Mouse (Mus musculus) large intestine, adult 2 months (tissue): ENCODE results near the gene Entpd2. TPM values are rescaled to one million over a fixed set of nuclear protein-coding genes. Genes with fewer than 3 reads are reported as not detected.
A peak's percentile ranks its signal among the peaks of the same experiment; 100 is the strongest.

Source experiments
- DNase-seq: peaks from one replicate; pipeline ENCODE4 v3.0.0-alpha.2; 2012; ENCODE audit warnings: low read depth, low spot score
- WGBS: fragments of 180-500 bp; shearing (Covaris S2); methylation state at CpG from one replicate; pipeline ENCODE4 v1.1.7; 2018; 5-methylcytosine and 5-hydroxymethylcytosine counted together
- polyA plus RNA-seq: library from polyadenylated mRNA; depleted of rRNA; stranded (reverse); fragments of >200 nt; gene quantifications from 2 replicates; pipeline ENCODE4 v1.2.3, GENCODE M21; 2012; rRNA removed

The Entpd2 gene
- polyA plus RNA-seq, 1 experiment, result 36.7 TPM

GRCm38 (mm10) chr2:25426721-25427191, 31.1 kb downstream of the Entpd2 start:
- no peak for DNase-seq
- WGBS, result 38% methylated on average over 5 of the region's 5 CpGs

- no peak for DNase-seq
- 86% methylated on average over 5 of the region's 5 CpGs for WGBS
Observed at GRCm38 (mm10) chr2:25427256-25427655, 31.6 kb downstream of the Entpd2 start.

DNA sequence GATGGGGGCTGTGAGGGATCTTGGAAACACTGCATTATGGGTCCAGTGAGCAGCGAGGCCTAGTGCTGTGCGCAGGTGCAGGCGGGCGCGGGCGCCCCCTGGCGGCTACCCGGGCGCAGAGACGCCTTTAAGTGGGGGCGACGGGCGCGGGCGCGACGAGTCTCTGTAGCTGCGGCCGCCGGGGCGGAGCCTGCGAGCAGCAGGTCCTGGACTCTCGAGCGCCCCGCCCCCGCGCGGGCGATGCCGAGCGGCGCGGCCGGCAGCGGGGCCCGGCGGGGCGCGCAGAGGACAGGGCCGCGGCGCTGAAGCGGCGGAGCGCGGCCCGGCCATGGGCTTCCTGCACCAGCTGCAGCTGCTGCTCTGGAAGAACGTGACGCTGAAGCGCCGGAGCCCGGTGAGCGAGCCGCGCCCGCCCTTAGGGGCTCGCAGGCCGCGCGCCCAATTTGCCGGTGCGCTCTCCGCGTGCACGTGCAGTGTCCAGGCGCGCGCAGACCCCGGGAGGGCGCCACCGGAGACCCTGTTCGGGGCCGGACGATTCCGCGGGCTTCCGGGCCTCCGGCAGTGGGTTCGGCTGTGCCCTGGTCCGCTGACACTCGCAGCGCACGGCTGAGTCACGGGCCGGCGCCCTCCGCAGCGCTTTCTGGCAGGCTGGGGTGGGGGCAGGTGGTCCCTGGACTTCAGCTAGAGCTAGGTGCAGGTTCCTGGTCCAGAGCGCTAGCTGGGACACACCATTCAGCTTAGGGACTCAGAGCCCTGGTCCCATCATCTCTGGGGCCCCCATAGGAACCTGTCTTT, 33.0 kb downstream of the Entpd2 start, which contains the start of gene Abca2:
Abca2 (plus strand) TSS at position 262 of the 795 bp plus-strand sequence.
- under 1% methylated on average over 87 of the region's 89 CpGs for WGBS

GRCm38 (mm10) chr2:25429435-25430180, 33.9 kb downstream of the Entpd2 start:
- no peak for DNase-seq
- WGBS, result 70% methylated on average over 5 of the region's 5 CpGs

More for the DNA sequence above, 33.0 kb downstream of the Entpd2 start, which contains the start of gene Abca2:
- peak; percentile 62 for DNase-seq

DNA sequence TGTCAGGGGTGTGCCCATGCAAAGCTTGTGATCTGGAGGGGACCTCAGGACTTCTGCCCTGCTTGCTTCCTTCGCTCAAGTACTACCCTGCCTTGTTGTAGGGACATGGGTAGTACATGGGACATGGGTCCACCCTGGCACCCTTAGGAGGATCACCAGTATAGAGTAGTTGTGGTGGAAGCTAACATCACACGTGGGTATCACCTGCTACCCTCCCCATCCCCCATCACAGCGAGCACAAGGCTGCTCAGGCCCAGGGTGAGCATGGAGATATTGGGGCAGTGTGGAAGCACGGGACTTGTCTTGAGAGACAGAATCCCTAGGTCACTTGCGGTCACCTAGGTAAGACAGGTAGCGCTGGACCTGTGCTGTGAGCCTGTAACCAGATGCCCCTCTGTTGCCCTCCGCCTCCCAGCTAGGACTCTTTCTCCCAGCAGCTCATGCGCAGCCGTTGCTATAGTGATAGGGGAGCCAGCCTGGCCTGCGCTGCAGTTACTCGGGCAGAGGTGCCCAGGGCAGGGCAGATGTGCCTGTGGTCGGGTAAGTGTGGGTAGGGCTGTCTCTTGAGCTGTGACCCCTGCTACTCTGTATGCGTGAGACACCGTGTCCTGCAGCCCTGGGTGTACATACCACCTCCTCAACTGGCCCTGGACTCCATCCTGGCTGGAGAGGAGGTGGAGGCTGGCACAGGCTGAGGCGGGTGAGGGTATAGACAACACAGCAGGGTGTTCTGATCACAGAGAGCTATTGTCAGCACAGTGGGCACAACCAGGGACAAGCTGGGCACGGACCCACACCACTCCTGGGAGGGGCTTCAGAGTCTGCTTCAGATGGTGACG, 34.9 kb downstream of the Entpd2 start:
- DNase-seq, result no peak
- 88% methylated on average over 17 of the region's 17 CpGs for WGBS

DNA sequence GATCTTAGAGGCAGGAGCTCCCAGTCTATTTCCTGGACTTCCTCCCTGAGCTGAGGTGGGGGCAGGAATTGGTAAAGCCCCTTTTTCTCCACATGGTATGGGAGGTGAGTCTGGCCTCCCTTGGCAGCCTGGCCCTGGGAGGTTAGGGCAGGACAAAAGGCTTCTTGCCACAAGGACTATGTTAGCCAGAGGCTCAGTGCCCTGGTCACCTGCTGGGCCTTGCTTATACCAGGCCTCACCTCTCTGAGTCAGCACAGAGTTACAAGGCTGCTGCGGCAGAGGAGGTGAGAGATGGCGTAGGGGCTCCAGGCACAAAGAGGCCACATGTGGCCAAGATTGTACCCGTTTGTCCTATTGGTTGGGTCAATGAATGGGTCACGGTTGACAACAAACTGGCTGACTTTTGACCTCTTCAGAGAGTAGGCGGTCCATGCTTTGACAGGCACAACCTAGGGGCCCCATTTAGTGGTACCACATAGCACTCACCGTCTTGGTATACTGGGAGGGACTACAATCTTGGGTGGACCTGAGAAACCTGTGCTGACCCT, 35.7 kb downstream of the Entpd2 start:
- DNase-seq, result no peak
- 85% methylated on average over 6 of the region's 6 CpGs for WGBS

- WGBS, result 81% methylated on average over 11 of the region's 11 CpGs
- DNase-seq, result no peak
Observed at GRCm38 (mm10) chr2:25432326-25433098, 36.8 kb downstream of the Entpd2 start.

DNA sequence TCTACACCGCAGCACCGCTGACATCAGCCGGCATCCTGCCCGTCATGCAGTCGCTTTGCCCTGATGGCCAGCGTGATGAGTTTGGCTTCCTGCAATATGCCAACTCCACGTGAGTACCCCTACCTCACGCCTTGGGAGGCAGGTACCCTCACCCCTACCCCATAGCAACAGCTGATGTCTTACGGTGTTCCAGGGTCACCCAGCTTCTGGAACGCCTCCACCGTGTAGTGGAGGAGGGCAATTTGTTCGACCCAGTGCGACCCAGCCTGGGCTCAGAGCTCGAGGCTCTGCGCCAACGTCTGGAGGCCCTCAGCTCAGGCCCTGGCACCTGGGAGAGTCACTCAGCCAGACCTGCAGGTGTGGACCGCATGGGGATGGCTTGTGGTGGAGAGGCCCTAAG, 37.4 kb downstream of the Entpd2 start:
- DNase-seq, result no peak
- 90% methylated on average over 17 of the region's 17 CpGs for WGBS

DNA sequence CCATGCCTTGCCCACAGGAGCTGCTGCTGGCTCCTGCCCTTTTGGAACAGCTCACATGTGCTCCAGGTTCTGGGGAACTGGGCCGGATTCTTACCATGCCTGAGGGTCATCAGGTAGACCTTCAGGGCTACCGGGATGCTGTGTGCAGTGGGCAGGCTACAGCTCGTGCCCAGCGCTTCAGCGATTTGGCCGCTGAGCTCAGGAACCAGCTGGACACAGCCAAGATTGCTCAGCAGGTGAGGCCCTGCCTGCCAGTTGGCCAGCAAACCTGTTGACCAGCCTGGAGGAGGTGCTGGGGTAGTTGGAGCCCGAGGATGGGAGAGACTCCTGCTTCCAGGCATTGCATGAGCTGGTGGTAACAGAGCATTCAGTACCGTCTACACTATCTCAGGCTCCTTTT, 38.6 kb downstream of the Entpd2 start:
- DNase-seq, result no peak
- 90% methylated on average over 8 of the region's 8 CpGs for WGBS

DNA sequence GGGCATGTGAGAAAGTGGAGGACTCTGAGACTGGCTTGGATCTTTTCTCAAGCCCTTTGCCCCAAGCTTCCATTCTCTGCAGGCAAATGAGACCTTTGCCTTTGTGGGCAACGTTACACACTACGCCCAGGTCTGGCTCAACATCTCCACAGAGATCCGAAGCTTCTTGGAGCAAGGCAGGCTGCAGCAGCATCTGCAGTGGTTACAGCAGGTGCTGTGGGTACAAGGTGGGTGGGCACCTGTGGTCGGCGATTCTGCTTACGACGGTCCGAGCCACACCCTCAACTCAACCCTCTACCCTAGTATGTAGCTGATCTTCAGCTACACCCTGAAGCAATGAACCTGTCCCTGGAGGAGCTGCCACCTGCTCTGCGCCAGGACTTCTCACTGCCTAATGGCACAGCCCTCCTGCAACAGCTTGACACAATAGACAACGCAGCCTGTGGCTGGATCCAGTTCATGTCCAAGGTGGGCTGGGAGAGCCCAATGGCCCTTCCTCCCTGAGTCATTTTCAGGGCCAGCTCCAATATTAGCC, 40.7 kb downstream of the Entpd2 start:
- 81% methylated on average over 10 of the region's 10 CpGs for WGBS

GRCm38 (mm10) chr2:25441067-25441466, 45.4 kb downstream of the Entpd2 start:
- no peak for DNase-seq
- WGBS, result 86% methylated on average over 20 of the region's 20 CpGs

More for the DNA sequence above, 40.7 kb downstream of the Entpd2 start:
- no peak for DNase-seq

GRCm38 (mm10) chr2:25442682-25443081, 47.0 kb downstream of the Entpd2 start:
- WGBS, result 88% methylated on average over 14 of the region's 14 CpGs
- DNase-seq, result no peak

Other genes with a start within 250 kb of the Entpd2 start
- 23.6 and 24.9 TPM in 2 replicates for gene Nrarp, start 215.1 kb upstream of the Entpd2 start, polyA plus RNA-seq
- 22.7 and 31.7 TPM in 2 replicates for gene Tor4a, start 199.0 kb upstream of the Entpd2 start, polyA plus RNA-seq
- gene Nelfb, start 184.4 kb upstream of the Entpd2 start, polyA plus RNA-seq, result 60.9 and 89.7 TPM in 2 replicates
- gene Stpg3, start 181.2 kb upstream of the Entpd2 start, polyA plus RNA-seq, result not detected in 2 replicates
- not detected in 2 replicates for gene Fam166a, start 177.1 kb upstream of the Entpd2 start, polyA plus RNA-seq
- gene Tubb4b, start 171.2 kb upstream of the Entpd2 start, polyA plus RNA-seq, result 937 and 978 TPM in 2 replicates
- 0.52 and 2.9 TPM in 2 replicates for gene Slc34a3, start 161.5 kb upstream of the Entpd2 start, polyA plus RNA-seq
- not detected in 2 replicates for gene Rnf224, start 159.1 kb upstream of the Entpd2 start, polyA plus RNA-seq
- gene Rnf208, start 153.6 kb upstream of the Entpd2 start, polyA plus RNA-seq, result 18.0 and 33.6 TPM in 2 replicates
- gene Cysrt1, start 153.4 kb upstream of the Entpd2 start, polyA plus RNA-seq, result 1.6 and 1.8 TPM in 2 replicates
- 24.7 and 33.9 TPM in 2 replicates for gene AL732309.1, start 149.0 kb upstream of the Entpd2 start, polyA plus RNA-seq
- 30.4 and 35.0 TPM in 2 replicates for gene Tmem203, start 140.4 kb upstream of the Entpd2 start, polyA plus RNA-seq
- gene Tprn, start 133.3 kb upstream of the Entpd2 start, polyA plus RNA-seq, result 212 and 278 TPM in 2 replicates
- 47.8 and 56.0 TPM in 2 replicates for gene Ssna1, start 123.4 kb upstream of the Entpd2 start, polyA plus RNA-seq
- gene Anapc2, start 123.4 kb upstream of the Entpd2 start, polyA plus RNA-seq, result 64.2 and 103 TPM in 2 replicates
- not detected in 2 replicates for gene Tmem210, start 107.7 kb upstream of the Entpd2 start, polyA plus RNA-seq
- 92.7 and 108 TPM in 2 replicates for gene Lrrc26, start 106.0 kb upstream of the Entpd2 start, polyA plus RNA-seq
- 0.48 and 0.63 TPM in 2 replicates for gene Grin1, start 76.7 kb upstream of the Entpd2 start, polyA plus RNA-seq
- gene Man1b1, start 63.5 kb upstream of the Entpd2 start, polyA plus RNA-seq, result 27.5 and 31.2 TPM in 2 replicates
- gene Dpp7, start 39.5 kb upstream of the Entpd2 start, polyA plus RNA-seq, result 24.2 and 28.6 TPM in 2 replicates
- gene Uap1l1, start 30.2 kb upstream of the Entpd2 start, polyA plus RNA-seq, result 61.6 and 68.8 TPM in 2 replicates
- gene Sapcd2, start 23.6 kb upstream of the Entpd2 start, polyA plus RNA-seq, result 26.0 and 26.7 TPM in 2 replicates
- gene Npdc1, start 3.5 kb downstream of the Entpd2 start, polyA plus RNA-seq, result 91.9 and 126 TPM in 2 replicates
- gene Fut7, start 27.4 kb downstream of the Entpd2 start, polyA plus RNA-seq, result 0.52 and 0.88 TPM in 2 replicates
- gene Abca2, start 32.8 kb downstream of the Entpd2 start, polyA plus RNA-seq, result 7.5 and 12.4 TPM in 2 replicates
- gene Clic3, start 61.0 kb downstream of the Entpd2 start, polyA plus RNA-seq, result 1.3 and 1.4 TPM in 2 replicates
- 45.6 and 48.9 TPM in 2 replicates for gene Paxx, start 65.2 kb downstream of the Entpd2 start, polyA plus RNA-seq
- gene Ptgds, start 74.2 kb downstream of the Entpd2 start, polyA plus RNA-seq, result 0.53 and 1.0 TPM in 2 replicates
- not detected in 2 replicates for gene Lcn12, start 98.0 kb downstream of the Entpd2 start, polyA plus RNA-seq
- gene Fbxw5, start 104.9 kb downstream of the Entpd2 start, polyA plus RNA-seq, result 26.7 and 31.7 TPM in 2 replicates
- 2.1 and 2.9 TPM in 2 replicates for gene C8g, start 105.8 kb downstream of the Entpd2 start, polyA plus RNA-seq
- gene Traf2, start 151.1 kb downstream of the Entpd2 start, polyA plus RNA-seq, result 19.6 and 20.8 TPM in 2 replicates
- gene Edf1, start 162.0 kb downstream of the Entpd2 start, polyA plus RNA-seq, result 200 and 273 TPM in 2 replicates
- gene Mamdc4, start 179.0 kb downstream of the Entpd2 start, polyA plus RNA-seq, result 0.97 and 8.1 TPM in 2 replicates
- gene Phpt1, start 179.3 kb downstream of the Entpd2 start, polyA plus RNA-seq, result 37.3 and 44.6 TPM in 2 replicates
- 0.43 and 0.69 TPM in 2 replicates for gene Ajm1, start 185.9 kb downstream of the Entpd2 start, polyA plus RNA-seq
- gene Rabl6, start 212.6 kb downstream of the Entpd2 start, polyA plus RNA-seq, result 35.8 and 52.6 TPM in 2 replicates
- not detected in 2 replicates for gene Ccdc183, start 221.8 kb downstream of the Entpd2 start, polyA plus RNA-seq
- 17.2 and 19.4 TPM in 2 replicates for gene Tmem141, start 226.1 kb downstream of the Entpd2 start, polyA plus RNA-seq
- 1.9 TPM in 2 replicates for gene Fcna, start 232.2 kb downstream of the Entpd2 start, polyA plus RNA-seq